Mouse (Mus musculus) erythroblast, embryonic 14.5 days (primary cell): ENCODE data around the gene Mllt6.

Experiments used
- GATA1 ChIP-seq: IDR thresholded peaks from 2 replicates; pipeline ENCODE4 v1.6.1; 2012; ENCODE audit warnings: low read length, inconsistent platforms, mixed read lengths
- TAL1 ChIP-seq: IDR thresholded peaks from 3 replicates; pipeline ENCODE4 v1.6.1; 2012; ENCODE audit warnings: low read length, inconsistent platforms, mixed read lengths

- TF ChIP-seq TAL1 (no peak), GATA1 (no peak)
Measured at GRCm38 (mm10) chr11:97694921-97695711, 31.9 kb downstream of the Mllt6 start.
